Mouse (Mus musculus) embryonic fibroblast, embryonic 13.5 days (primary cell): Measurements from ENCODE around the gene Nceh1.

Experiments used
- CTCF ChIP-seq: IDR thresholded peaks from 2 replicates; pipeline ENCODE4 v1.5.1; 2011; ENCODE audit warnings: mild to moderate bottlenecking, control low read depth, low read length, moderate library complexity, borderline replicate concordance; ENCODE audit not compliant: insufficient read depth
- POLR2A ChIP-seq: IDR thresholded peaks from 2 replicates; pipeline ENCODE4 v1.6.1; 2011; ENCODE audit warnings: low read depth, mild to moderate bottlenecking, control low read depth, low read length, moderate library complexity

- TF ChIP-seq CTCF, result no peak
- no peak for TF ChIP-seq POLR2A
Observed at GRCm38 (mm10) chr3:27293645-27294385, 111.0 kb downstream of the Nceh1 start.
